Mouse (Mus musculus) common myeloid progenitor, adult 5-6 weeks (primary cell): ENCODE results near the gene Gm43064. TPM values are rescaled to one million over a fixed set of nuclear protein-coding genes. Genes with fewer than 3 reads are reported as not detected.

Source experiments
- total RNA-seq: library from RNA; stranded (forward); fragments of 200-1000, 187-1606 nt; gene quantifications from 2 replicates; pipeline ENCODE4 v1.2.3, GENCODE M21; 2017

The Gm43064 gene
- total RNA-seq, 1 experiment from 2014 or later = not detected

Other genes with a start within 250 kb of the Gm43064 start
- gene Syt6, start 234.3 kb upstream of the Gm43064 start, total RNA-seq = not detected in 2 replicates
- 0.73 and 1.1 TPM in 2 replicates for gene Atg4a-ps, start 163.5 kb upstream of the Gm43064 start, total RNA-seq
- gene Olfml3, start 71.6 kb upstream of the Gm43064 start, total RNA-seq = 0.15 and 0.73 TPM in 2 replicates
- gene Gm10964, start 70.2 kb upstream of the Gm43064 start, total RNA-seq = not detected in 2 replicates
- gene Hipk1, start 18.0 kb upstream of the Gm43064 start, total RNA-seq = 75.4 and 87.3 TPM in 2 replicates
- gene Dclre1b, start 129 bp upstream of the Gm43064 start, total RNA-seq = 14.7 and 17.2 TPM in 2 replicates
- 15.3 and 17.7 TPM in 2 replicates for gene Ap4b1, start 53 bp upstream of the Gm43064 start, total RNA-seq
- 0.39 and 4.5 TPM in 2 replicates for gene Bcl2l15, start 23.0 kb downstream of the Gm43064 start, total RNA-seq
- 27.9 and 35.2 TPM in 2 replicates for gene Ptpn22, start 50.2 kb downstream of the Gm43064 start, total RNA-seq
- 45.7 and 47.0 TPM in 2 replicates for gene Rsbn1, start 104.5 kb downstream of the Gm43064 start, total RNA-seq
- gene Phtf1, start 158.5 kb downstream of the Gm43064 start, total RNA-seq = 33.9 and 39.8 TPM in 2 replicates